Mouse (Mus musculus): ENCODE results near the gene Ifit3b.

- TF ChIP-seq CTCF (conservative IDR thresholded peaks at IDR 0.05; ENCODE audit: low read length) (no peak), NANOG (IDR thresholded peaks at IDR 0.05; ENCODE audit: borderline replicate concordance, low read length) (no peak)
Observed at GRCm38 (mm10) chr19:34631487-34631886, 23.7 kb downstream of the Ifit3b start.
